Mouse (Mus musculus) limb, embryonic 11.5 days (tissue): ENCODE measurements around the gene Kif11. TPM values are rescaled to one million over a fixed set of nuclear protein-coding genes. Genes with fewer than 3 reads are reported as not detected.

Source experiments
- ATAC-seq: fragments of 200-750 bp; cut with Nextera tagmentation; 2 replicates; pipeline ENCODE4 v1.8.0; 2017; ENCODE audit warnings: low read depth; ENCODE audit not compliant: insufficient number of reproducible peaks, low FRiP score, low TSS enrichment
- DNase-seq: peaks from one replicate; pipeline ENCODE4 v3.0.0-alpha.2; 2015; ENCODE audit warnings: low spot score
- H3K27ac ChIP-seq: fragments of 300-500 bp; sonication (generic); replicated peaks from 2 replicates; pipeline ENCODE4 v1.5.1; 2014; ENCODE audit warnings: low read depth, mild to moderate bottlenecking, low read length
- H3K27me3 ChIP-seq: fragments of 300-500 bp; sonication (generic); 2 replicates; pipeline ENCODE4 v1.6.1; 2014; ENCODE audit warnings: mild to moderate bottlenecking, low read length, mixed read lengths; ENCODE audit not compliant: control insufficient read depth, insufficient read depth
- H3K36me3 ChIP-seq: fragments of 300-500 bp; sonication (generic); 2 replicates; pipeline ENCODE4 v1.6.1; 2014; ENCODE audit warnings: mild to moderate bottlenecking, low read length, moderate library complexity, mixed read lengths; ENCODE audit not compliant: control insufficient read depth, insufficient read depth
- H3K4me1 ChIP-seq: fragments of 300-500 bp; sonication (generic); 2 replicates; pipeline ENCODE4 v1.6.1; 2014; ENCODE audit warnings: low read length, mixed read lengths; ENCODE audit not compliant: control insufficient read depth, insufficient read depth
- H3K4me2 ChIP-seq: fragments of 300-500 bp; sonication (generic); 2 replicates; pipeline ENCODE4 v1.6.1; 2014; ENCODE audit warnings: low read depth, mild to moderate bottlenecking, moderate library complexity; ENCODE audit not compliant: severe bottlenecking
- H3K4me3 ChIP-seq: fragments of 300-500 bp; sonication (generic); 2 replicates; pipeline ENCODE4 v1.5.1; 2014; ENCODE audit warnings: low read depth, low read length
- H3K9ac ChIP-seq: fragments of 300-500 bp; sonication (generic); 2 replicates; pipeline ENCODE4 v1.6.1; 2014; ENCODE audit warnings: mild to moderate bottlenecking, low read length
- H3K9me3 ChIP-seq: fragments of 300-500 bp; sonication (generic); 2 replicates; pipeline ENCODE4 v1.6.1; 2016; ENCODE audit warnings: low read length; ENCODE audit not compliant: control insufficient read depth
- WGBS: fragments of 180-500 bp; shearing (Covaris S2); extraction: QIAGEN DNeasy Blood & Tissue Kit; methylation state at CpG from one replicate; pipeline ENCODE4 v1.1.7; 2014; 5-methylcytosine and 5-hydroxymethylcytosine counted together
- polyA plus RNA-seq: library from polyadenylated mRNA; unstranded; fragments of >200 nt; fragmentation: Nextera tagmentation; extraction: Ambion mirVana; gene quantifications from 2 replicates; pipeline ENCODE4 v1.2.1, GENCODE M21; 2014

Gene Kif11
- polyA plus RNA-seq, 1 experiment from 2014 or later, result 97.2 TPM

DNA sequence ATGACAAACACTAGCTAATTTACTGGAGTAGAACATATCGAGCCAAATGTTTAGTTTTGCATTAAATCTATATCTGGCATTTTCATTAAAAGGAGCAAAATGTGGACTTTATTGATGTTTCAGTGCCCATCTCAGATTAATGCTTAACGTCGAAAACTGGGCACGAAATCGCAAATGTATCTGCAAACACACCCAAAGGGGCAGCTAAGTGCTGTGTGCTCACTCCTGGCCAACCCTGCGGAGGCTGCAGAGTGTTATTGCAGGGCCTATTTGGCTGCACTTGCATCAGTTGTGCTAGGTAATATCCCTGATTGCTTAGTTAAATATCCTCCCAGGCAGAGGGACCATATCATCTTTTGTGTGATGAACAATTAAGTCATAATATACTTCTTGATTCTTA lies 81.8 kb downstream of the Kif11 start:
- no peaks in the 10 kb centered on the region for H3K27me3 ChIP-seq
- H3K9me3 ChIP-seq, result no peaks in the 10 kb centered on the region
- H3K4me3 ChIP-seq, result no peak overlapping the region
- WGBS, result 84% methylated on average over 6 of the region's 6 CpGs
- no peak overlapping the region for H3K9ac ChIP-seq
- H3K4me2 ChIP-seq, result no peak overlapping the region
- no peaks in the 10 kb centered on the region for H3K36me3 ChIP-seq
- ATAC-seq (no peak), DNase-seq (no peak)
- no peak overlapping the region for H3K27ac ChIP-seq
- no peaks in the 10 kb centered on the region for H3K4me1 ChIP-seq

DNA sequence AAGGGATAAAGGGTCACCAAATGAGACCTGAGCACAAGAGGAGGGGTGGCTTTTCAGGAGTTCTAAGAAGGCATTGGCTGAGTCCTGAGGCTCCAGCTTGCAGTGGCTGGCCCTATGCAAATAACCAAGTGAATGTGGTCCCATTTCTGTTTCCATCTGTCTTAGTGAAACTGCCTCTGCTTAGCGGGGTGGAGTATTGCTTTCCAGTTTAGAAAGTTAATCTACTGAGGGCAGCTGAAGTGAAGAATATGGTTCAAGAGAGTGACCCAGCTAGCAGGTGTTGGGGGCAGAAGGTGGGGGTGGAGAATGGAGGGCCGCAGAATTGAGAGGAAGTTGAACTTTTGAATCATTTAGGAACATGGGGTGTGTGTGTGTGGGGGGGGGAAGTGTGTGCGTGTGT lies 90.2 kb downstream of the Kif11 start:
- WGBS, result 84% methylated on average over 3 of the region's 3 CpGs
- Histone ChIP-seq H3K9me3 (no peaks in the 10 kb centered on the region), H3K36me3 (no peaks in the 10 kb centered on the region), H3K27ac (no peak overlapping the region), H3K27me3 (no peaks in the 10 kb centered on the region), H3K4me1 (no peaks in the 10 kb centered on the region), H3K4me3 (no peak overlapping the region), H3K9ac (no peak overlapping the region), H3K4me2 (no peak overlapping the region)
- no peak for ATAC-seq
- DNase-seq, result no peak

DNA sequence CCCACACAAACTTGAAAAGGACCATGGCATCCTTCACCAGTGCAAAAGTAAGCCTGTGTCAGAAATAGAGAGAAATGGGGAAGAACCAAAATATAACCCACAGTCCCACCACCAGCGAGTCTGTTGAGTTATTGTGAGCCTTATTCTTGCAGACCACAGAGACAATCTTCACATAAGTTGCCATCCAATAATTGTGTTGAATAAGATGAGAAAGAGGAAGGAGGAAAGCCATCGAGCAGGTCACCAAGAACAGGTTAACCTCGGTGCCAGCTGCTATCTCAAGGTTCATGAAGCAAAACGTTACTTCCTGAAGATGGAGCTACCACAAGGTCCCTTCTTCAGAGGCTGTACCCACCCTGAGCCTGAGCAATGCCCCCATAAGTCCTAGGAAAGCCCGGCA lies 90.8 kb downstream of the Kif11 start:
- H3K9me3 ChIP-seq, result no peaks in the 10 kb centered on the region
- H3K9ac ChIP-seq, result no peak overlapping the region
- H3K27me3 ChIP-seq, result no peaks in the 10 kb centered on the region
- WGBS, result 92% methylated on average over 5 of the region's 5 CpGs
- no peaks in the 10 kb centered on the region for H3K4me1 ChIP-seq
- no peak overlapping the region for H3K4me3 ChIP-seq
- H3K27ac ChIP-seq, result no peak overlapping the region
- no peak for ATAC-seq
- no peak overlapping the region for H3K4me2 ChIP-seq
- DNase-seq, result no peak
- H3K36me3 ChIP-seq, result no peaks in the 10 kb centered on the region

DNA sequence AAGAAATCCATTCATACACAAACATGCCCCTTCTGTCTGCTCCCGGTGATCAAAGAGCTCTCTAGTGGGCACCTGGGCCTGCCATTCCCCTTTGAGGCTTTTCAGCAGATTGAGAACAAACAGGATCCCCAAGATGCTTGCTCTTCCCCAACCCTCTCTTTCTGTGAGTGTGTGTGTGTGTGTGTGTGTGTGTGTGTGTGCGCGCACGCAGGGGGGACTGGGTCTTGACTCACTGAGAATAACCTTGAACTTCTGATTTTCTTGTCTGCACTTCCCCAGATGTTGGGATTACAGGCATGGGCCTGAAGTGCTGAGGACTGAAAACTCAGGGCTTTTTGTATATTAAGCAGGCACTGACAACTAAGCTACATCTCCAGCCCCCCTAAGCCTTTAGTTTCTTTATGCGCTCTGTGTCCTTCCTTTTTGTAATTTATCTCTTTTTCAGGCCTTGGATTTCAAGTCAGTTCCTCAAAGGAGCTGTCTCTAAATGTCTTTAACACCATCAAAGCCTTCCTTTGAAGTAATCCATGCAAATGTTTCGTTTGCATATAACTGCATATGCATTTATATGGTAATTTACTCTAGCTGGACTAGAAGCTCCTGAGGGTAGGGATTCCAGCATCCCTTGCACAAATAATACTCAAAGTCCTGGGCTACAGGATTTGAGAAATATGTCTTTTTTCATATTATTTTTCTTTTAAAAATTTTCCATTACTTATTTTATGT lies 92.8 kb downstream of the Kif11 start:
- Histone ChIP-seq H3K4me1 (peaks cover 4% of the 10 kb centered on the region; the same call in 1 of the 2 replicates), H3K27ac (no peak overlapping the region), H3K9ac (no peak overlapping the region), H3K4me3 (no peak overlapping the region), H3K4me2 (no peak overlapping the region), H3K36me3 (no peaks in the 10 kb centered on the region), H3K9me3 (no peaks in the 10 kb centered on the region), H3K27me3 (no peaks in the 10 kb centered on the region)
- ATAC-seq, result no peak
- no peak for DNase-seq
- 62% methylated on average over 6 of the region's 6 CpGs for WGBS

Other genes with a start within 250 kb of the Kif11 start
- 154 and 163 TPM in 2 replicates for gene March5, start 168.9 kb upstream of the Kif11 start, polyA plus RNA-seq
- gene Cpeb3, start 167.8 kb upstream of the Kif11 start, polyA plus RNA-seq, result 0.68 and 0.82 TPM in 2 replicates
- gene Ide, start 38.6 kb upstream of the Kif11 start, polyA plus RNA-seq, result 40.5 and 48.9 TPM in 2 replicates
- gene Hhex, start 58.4 kb downstream of the Kif11 start, polyA plus RNA-seq, result 4.7 and 4.8 TPM in 2 replicates
- gene Exoc6, start 174.0 kb downstream of the Kif11 start, polyA plus RNA-seq, result 7.5 and 7.8 TPM in 2 replicates